Mouse (Mus musculus): ENCODE data around the gene Ociad1.
A peak's percentile ranks its signal among the peaks of the same experiment; 100 is the strongest.

Gene Ociad1

DNA sequence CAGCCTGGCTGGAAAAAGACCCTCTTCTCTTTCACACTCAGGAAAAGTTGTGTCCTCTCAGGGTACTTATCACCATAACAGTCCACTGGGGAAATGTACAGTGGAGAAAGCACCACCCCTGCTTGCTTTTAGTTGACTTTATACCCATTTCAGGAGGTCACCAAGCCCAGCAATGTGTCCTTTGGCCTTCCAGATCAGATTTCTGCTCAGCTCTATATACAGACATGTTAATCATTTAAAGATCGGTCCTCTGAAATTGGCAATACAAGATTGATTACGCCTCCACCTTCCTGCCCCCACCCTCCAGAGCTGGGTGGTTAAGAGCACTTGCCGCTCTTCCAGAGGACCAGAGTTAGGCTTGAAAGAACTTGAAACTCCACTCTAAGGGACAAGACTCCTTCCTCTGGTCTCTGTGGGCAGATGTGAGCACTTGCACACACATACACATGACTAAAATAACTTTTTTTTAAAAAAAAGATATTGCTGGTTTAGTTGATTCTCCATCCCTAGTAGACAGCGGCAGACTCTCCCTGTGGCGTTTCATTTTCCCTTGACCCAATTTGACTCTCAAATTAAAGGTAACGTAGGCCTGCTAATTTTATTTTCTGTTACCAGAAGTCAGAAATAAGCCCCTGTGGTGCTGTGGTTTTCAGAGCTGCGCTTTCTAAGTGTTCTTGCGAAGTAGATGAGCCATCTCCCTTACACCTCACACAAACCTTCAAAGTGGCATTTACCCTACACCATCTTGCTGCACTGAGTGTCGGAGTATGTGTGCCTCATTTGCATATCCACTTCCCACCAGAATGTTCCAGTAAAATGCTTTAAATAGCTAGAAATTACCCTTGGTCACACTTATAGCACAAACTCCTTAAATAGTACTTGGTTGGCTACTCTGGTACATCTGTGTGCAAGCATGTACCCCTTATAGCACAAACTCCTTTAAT, 47.5 kb downstream of the Ociad1 start:
- DNase-seq (ENCODE audit: low spot score in 2 of 2): no peak

DNA sequence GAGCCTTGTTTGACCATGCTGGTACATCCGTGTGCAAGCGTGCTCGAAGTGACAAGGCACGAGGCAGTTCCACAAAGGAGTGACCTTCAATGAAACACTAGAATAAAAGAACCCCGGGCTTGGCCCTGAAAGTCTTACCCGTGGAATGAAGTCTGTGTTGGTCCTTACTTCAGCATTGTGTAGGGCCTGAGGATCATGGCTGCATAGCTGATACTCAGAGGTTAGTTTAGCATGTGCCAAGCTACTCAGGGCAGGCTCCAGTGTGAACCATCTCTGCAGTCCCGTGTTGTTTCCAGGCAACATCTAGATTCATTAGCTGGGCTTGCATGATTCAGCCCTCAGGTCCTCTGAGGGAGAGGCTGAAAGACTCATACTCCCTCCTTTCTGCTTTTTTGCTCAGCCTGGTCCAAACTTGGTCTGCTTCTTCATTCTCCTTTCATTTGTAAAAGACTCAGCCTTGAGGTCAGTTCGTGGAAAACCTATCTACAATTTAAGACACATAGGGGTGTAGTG, 48.2 kb downstream of the Ociad1 start, which contains the start of gene Ociad2:
Ociad2 (minus strand) TSS at position 306 of the 513 bp plus-strand sequence.
- no peak for DNase-seq (ENCODE audit: low spot score in 2 of 2)

DNA sequence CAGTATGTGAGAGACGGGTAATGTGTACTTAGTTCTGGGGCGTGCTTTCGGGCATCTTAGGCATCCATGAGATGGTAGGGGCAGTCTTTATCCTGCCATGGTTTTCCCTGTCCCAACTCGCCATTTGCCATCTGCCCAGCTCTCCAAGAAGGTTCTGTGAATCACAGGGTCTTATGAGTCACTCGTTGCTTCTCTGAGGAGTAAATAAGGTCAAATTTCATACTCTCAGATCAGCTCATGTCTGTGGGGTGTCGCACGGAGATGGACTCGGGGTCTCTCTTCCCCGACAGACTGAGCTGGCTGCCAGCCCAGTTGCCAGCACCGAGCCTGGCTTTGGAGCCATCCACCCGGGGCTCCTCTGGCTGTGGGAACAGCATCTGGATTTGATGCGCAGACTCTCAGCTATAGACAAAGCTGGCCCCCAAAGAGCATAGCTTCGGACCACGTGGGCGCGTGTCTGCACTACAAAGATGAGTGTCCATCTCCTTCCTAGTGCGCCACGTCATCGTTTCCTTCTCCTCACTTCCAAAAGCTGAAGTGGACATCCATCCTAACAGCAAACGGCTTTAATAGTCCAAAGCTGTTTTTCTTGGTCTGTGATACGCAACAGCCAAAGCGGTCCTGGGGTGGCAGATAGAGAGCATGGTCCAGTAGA, 50.2 kb downstream of the Ociad1 start:
- DNase-seq (ENCODE audit: low spot score in 2 of 2): no peak

DNA sequence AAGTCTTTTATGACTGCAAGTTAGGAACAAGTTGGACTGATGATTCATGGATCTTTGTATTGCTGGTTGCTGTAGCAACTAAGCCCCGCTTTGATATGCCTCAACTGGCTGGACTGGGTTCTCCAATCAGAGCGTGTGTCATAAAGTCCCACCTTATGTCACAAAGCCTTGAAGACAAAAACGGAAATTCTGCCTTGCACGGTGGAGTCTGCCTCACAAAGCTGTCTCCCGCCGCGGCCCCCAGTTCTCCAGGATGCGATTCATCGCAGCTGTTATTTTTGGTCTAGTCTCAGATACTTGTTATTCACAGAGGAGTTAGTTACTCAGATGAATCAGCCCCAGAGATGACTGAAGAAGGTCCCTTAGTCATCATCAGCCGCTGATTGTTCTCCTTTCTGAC, 51.7 kb downstream of the Ociad1 start:
- peak; percentile 41 to 78 for DNase-seq (ENCODE audit: low spot score in 2 of 2)

DNA sequence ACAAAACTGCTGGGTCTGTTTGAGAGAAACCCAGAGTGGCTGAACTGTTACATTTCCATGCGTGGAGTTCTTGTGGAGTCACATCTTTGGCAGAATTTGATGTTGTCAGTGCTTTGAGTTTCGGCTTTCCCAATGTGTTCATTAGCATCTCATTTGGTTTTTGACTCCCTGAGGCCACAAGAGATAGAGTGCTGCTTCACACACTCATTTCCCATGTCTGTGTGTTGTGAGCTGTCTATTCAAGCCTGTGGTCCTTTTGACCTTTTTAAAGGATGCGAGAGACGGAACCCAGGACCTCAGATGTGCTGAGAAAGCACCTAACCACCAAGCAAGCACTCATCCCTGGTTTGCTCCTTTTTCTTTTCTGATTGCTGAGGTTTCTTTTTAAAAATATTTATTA, 52.7 kb downstream of the Ociad1 start:
- no peak for DNase-seq (ENCODE audit: low spot score in 2 of 2)

DNA sequence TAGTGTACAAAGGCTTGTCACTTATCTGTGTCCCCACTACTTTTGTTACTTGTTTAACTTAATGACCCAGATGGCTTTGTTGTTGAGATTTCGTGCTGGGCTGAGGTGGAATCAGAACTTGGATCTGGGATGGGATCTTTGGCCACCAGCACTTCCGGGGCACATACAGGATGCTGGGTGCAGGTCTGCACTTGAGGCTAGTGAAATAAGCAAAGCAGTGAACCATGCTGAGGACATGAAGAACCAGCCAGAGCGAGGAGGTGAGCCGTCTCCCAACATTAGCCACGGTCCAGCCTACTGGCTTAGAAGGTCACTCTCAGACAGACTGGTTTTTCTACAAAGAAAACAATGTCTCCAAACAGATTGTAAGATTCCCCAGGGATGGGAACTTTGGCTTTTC, 56.9 kb downstream of the Ociad1 start:
- DNase-seq (ENCODE audit: low spot score in 2 of 2): no peak

DNA sequence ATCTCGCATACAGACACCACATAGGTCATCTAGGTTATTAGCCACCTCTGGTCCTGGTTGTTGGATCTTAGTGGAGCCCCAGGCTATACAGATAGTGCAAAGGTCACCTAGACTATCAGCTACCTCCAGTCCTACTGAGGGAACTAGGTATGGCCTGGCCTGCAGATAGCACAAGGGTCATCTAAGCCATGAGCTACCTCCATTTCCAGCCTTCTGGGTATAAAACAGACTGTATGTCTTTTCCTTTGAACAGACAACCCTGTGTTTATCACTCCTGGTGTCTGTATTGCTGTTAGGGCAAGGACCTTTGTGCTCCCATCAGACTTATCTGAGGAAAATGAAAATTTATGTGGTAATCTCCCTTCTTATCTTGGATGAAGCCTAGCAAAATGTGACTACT, 59.2 kb downstream of the Ociad1 start:
- DNase-seq (ENCODE audit: low spot score in 2 of 2): no peak

GRCm38 (mm10) chr5:73353519-73353918, 60.9 kb downstream of the Ociad1 start:
- no peak for DNase-seq (ENCODE audit: low spot score in 2 of 2)

DNA sequence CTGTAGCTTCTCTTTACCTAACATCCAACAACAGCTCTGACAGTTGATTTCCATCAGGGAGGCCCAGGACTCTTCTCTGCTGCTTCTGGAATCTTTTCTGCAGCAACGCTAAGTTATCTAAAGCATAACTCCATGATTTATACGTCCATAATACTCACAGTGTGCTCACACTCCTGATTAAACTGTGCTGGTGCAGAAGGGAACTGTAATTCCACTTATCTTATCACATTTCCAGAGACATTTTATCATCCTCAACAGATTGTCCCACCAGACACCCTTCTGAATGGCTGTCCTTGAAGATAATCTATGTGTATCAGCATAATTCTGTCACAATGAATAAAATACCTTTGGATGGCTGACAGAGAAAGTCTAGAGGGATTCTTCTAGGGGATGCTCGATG, 61.4 kb downstream of the Ociad1 start:
- no peak for DNase-seq (ENCODE audit: low spot score in 2 of 2)

DNA sequence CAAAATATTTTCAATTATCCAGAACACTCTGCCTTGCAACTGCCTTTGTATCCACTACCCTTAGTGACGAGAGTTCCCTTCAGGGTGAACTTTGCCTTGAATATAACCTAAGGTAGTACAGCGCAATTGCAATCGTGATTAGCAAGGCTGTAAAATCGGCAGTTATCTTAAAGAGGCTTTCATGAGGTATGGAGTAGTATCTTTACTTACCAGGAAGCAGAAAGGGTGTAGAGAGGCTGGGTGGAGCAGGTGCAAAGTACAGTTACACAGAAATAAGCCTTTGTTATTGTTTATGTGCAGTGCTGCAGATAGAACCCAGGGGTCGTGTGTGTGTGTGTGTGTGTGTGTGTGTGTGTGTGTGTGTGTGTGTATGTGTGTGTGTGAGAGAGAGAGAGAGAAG, 62.8 kb downstream of the Ociad1 start:
- DNase-seq (ENCODE audit: low spot score in 2 of 2): no peak

DNA sequence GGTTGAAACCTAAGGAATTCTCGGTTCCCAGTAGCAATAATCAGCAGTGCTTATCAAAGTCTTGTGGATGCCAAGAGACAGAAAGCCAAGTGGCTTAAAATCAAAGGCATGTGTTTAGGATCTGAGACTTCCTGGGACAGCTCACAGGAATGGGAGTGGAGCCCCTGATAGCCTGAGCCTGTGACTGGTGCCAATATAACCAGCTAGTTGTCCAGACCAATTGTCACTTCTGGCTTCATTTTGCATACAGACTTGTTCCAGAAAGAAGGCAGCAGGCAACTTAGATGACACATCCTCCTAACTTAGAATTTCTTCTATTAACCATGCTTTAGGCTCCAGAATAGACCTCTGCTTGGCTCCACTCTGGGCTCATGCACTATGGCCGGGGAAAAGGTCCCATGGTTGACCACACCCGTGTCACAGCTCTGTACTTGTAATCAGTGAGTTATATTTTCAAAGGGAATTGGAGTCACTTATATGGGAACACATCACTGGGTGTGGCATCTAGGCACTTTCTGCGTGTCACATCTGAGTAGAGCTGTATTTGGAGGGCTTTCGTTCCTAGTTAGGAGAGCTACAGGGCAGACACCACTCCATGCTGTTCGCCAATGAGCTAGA, 66.7 kb downstream of the Ociad1 start:
- DNase-seq (ENCODE audit: low spot score in 2 of 2): no peak

GRCm38 (mm10) chr5:73359752-73360141, 67.2 kb downstream of the Ociad1 start:
- DNase-seq (ENCODE audit: low spot score in 2 of 2): no peak

GRCm38 (mm10) chr5:73360240-73360639, 67.7 kb downstream of the Ociad1 start:
- DNase-seq (ENCODE audit: low spot score in 2 of 2): no peak

DNA sequence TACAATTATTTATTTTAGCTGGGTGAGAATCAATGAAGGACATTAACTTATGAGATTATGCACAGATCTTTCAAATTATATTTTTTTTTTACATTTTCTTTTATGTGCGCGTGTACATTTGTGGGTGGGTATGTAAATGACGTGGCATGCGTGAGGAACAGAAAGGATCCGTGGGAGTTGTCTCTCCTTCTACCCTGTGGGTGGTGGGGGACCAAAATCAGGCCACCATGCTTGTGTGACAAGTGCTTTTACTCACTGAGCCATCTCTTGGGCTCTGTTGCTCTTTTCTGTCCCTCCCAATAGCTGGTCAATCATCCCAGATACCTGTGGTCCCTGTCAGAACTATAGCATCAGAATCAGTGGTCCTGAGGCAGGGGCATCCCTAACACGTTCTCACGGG, 69.8 kb downstream of the Ociad1 start:
- DNase-seq (ENCODE audit: low spot score in 2 of 2): no peak

DNA sequence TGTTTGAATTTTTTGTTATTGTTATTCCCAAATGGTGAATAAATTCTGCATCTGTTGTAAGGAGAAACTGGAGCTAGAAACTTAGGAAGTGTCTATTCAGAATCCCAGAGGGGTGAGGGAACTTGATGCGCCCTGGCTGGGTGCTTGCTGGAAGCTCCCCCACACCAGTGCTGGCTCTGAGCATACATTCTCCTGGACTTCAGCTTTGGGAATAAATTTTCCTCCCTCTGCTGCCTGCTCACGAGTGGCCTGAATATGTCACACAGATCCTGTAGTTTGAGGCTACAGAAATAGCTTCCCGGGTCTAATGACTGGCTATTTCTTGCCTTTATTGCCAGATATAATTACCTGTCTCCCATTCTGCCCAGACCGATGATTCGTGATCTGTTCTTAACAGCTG, 70.2 kb downstream of the Ociad1 start:
- DNase-seq (ENCODE audit: low spot score in 2 of 2): no peak

Data from urinary bladder, adult 18-20 months (tissue).